Mouse (Mus musculus): ENCODE data around the gene Uqcc2.

- TF ChIP-seq CTCF (IDR thresholded peaks at IDR 0.05; ENCODE audit: extremely low read depth, insufficient read depth, insufficient read length, insufficient replicate concordance), result no peak
- no peak for TF ChIP-seq POLR2A (IDR thresholded peaks at IDR 0.05; ENCODE audit: low read depth, low read length)
Measured at GRCm38 (mm10) chr17:27159169-27159568, 25.5 kb upstream of the Uqcc2 start.
